Mouse (Mus musculus) midbrain, postnatal 0 days (tissue): ENCODE measurements around the gene Zfp119a. TPM values are rescaled to one million over a fixed set of nuclear protein-coding genes. Genes with fewer than 3 reads are reported as not detected.
"Not testable (repeated sequence)": the region's sequence is repeated elsewhere in the genome, so short reads cannot be mapped to it uniquely, and the experiment has no call there.

Source experiments
- ATAC-seq: fragments of 200-750 bp; cut with Nextera tagmentation; 2 replicates; pipeline ENCODE4 v1.8.0; 2017; ENCODE audit warnings: moderate number of reproducible peaks, mild to moderate bottlenecking, moderate TSS enrichment, moderate library complexity; ENCODE audit not compliant: low FRiP score
- DNase-seq: peaks from one replicate; pipeline ENCODE4 v3.0.0-alpha.2; 2015; ENCODE audit warnings: low spot score
- H3K27ac ChIP-seq: fragments of 300-500 bp; sonication (generic); 2 replicates; pipeline ENCODE4 v1.5.1; 2014; ENCODE audit warnings: low read depth, mild to moderate bottlenecking, low read length, mixed read lengths
- H3K27me3 ChIP-seq: fragments of 300-500 bp; sonication (generic); 2 replicates; pipeline ENCODE4 v1.6.1; 2014; ENCODE audit warnings: low read length, control low read depth, mixed read lengths; ENCODE audit not compliant: insufficient read depth
- H3K36me3 ChIP-seq: fragments of 300-500 bp; sonication (generic); 2 replicates; pipeline ENCODE4 v1.6.1; 2014; ENCODE audit warnings: low read length, control low read depth, mixed read lengths; ENCODE audit not compliant: insufficient read depth
- H3K4me1 ChIP-seq: fragments of 300-500 bp; sonication (generic); 2 replicates; pipeline ENCODE4 v1.6.1; 2014; ENCODE audit warnings: mild to moderate bottlenecking, control low read depth, antibody characterized with exemption, low read length, mixed read lengths; ENCODE audit not compliant: insufficient read depth
- H3K4me2 ChIP-seq: fragments of 300-500 bp; sonication (generic); 2 replicates; pipeline ENCODE4 v1.6.1; 2014; ENCODE audit warnings: low read depth, mild to moderate bottlenecking, low read length, mixed read lengths; ENCODE audit not compliant: poor library complexity, severe bottlenecking
- H3K4me3 ChIP-seq: fragments of 300-500 bp; sonication (generic); 2 replicates; pipeline ENCODE4 v1.5.1; 2014; ENCODE audit warnings: low read depth, mild to moderate bottlenecking, low read length, moderate library complexity
- H3K9ac ChIP-seq: fragments of 300-500 bp; sonication (generic); replicated peaks from 2 replicates; pipeline ENCODE4 v1.6.1; 2014; ENCODE audit warnings: mild to moderate bottlenecking, low read length, moderate library complexity, mixed read lengths; ENCODE audit not compliant: poor library complexity, severe bottlenecking
- H3K9me3 ChIP-seq: fragments of 300-500 bp; sonication (generic); 2 replicates; pipeline ENCODE4 v1.6.1; 2016; ENCODE audit warnings: low read length, control low read depth
- CTCF ChIP-seq: IDR thresholded peaks from 2 replicates; pipeline ENCODE4 v1.5.1; 2016; ENCODE audit warnings: antibody characterized with exemption, mild to moderate bottlenecking
- WGBS: fragments of 180-500 bp; shearing (Covaris S2); extraction: QIAGEN DNeasy Blood & Tissue Kit; methylation state at CpG from one replicate; pipeline ENCODE4 v1.1.7; 2014; 5-methylcytosine and 5-hydroxymethylcytosine counted together
- polyA plus RNA-seq: library from polyadenylated mRNA; unstranded; fragments of >200 nt; fragmentation: Nextera tagmentation; extraction: Ambion mirVana; gene quantifications from 2 replicates; pipeline ENCODE4 v1.2.1, GENCODE M21; 2015
- total RNA-seq: library from RNA; depleted of rRNA; stranded (reverse); fragments of >200 nt; gene quantifications from 2 replicates; pipeline ENCODE4 v1.2.3, GENCODE M21; 2014

Gene Zfp119a
- total and polyA plus RNA-seq, 2 experiments from 2014 or later = 4.3 to 7.2 TPM

- Histone ChIP-seq H3K27ac (no peak overlapping the region), H3K9me3 (no peaks in the 10 kb centered on the region), H3K4me3 (no peak overlapping the region), H3K9ac (no peak overlapping the region), H3K4me2 (no peak overlapping the region), H3K36me3 (no peaks in the 10 kb centered on the region), H3K4me1 (no peaks in the 10 kb centered on the region), H3K27me3 (peaks cover 11% of the 10 kb centered on the region; the same call in 1 of the 2 replicates)
- no peak for DNase-seq
- ATAC-seq = no peak
- TF ChIP-seq CTCF = peak; percentile 14; the same call in 1 of the 2 replicates
- 56% methylated on average over 2 of the region's 2 CpGs for WGBS
Measured at GRCm38 (mm10) chr17:55884912-55885311, 6.2 kb upstream of the Zfp119a start.

- WGBS = 54% methylated on average over 2 of the region's 2 CpGs
- no peak for ATAC-seq
- H3K27ac ChIP-seq = no peak overlapping the region
- no peak overlapping the region for H3K4me2 ChIP-seq
- H3K4me3 ChIP-seq = no peak overlapping the region
- no peaks in the 10 kb centered on the region for H3K9me3 ChIP-seq
- H3K27me3 ChIP-seq = peaks cover 11% of the 10 kb centered on the region; the same call in 1 of the 2 replicates
- no peak overlapping the region for H3K9ac ChIP-seq
- no peaks in the 10 kb centered on the region for H3K36me3 ChIP-seq
- no peaks in the 10 kb centered on the region for H3K4me1 ChIP-seq
- peak; percentile 3 for DNase-seq
- TF ChIP-seq CTCF = no peak
Measured at GRCm38 (mm10) chr17:55883631-55884030, 4.9 kb upstream of the Zfp119a start.

DNA sequence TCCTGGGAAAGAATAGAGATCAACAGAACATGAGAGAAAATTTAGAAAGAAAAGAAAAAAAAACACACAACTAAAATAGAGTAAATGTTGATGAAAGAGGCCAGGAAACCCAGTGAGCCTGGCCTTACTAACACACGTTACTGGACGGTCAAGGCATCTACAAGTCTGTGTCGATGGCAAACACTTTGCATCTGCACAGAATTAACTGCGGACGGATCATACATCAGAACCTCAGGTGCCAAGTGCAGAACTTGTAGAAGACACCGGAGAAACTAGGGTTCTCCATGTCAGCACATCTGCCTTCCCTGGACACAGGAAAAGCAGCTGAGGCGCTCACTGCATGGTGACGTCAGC, 471 bp downstream of the Zfp119a start:
- 0% methylated on average over 6 of the region's 8 CpGs for WGBS
- H3K4me1 ChIP-seq, H3K27me3 ChIP-seq, ATAC-seq, DNase-seq, H3K9me3 ChIP-seq, H3K36me3 ChIP-seq: not testable (repeated sequence)
- H3K4me2 ChIP-seq = peak overlapping the region; percentile 53
- H3K27ac ChIP-seq = 0 out of 2 replicates have a peak overlapping the region, but pooled peaks have one; percentile 55
- H3K4me3 ChIP-seq = peak overlapping the region; percentile 40
- peak overlapping the region; percentile 54 for H3K9ac ChIP-seq

GRCm38 (mm10) chr17:55877184-55877583, 1.5 kb downstream of the Zfp119a start:
- no peak for TF ChIP-seq CTCF
- ATAC-seq = no peak
- no peak for DNase-seq
- no peak overlapping the region for H3K27ac ChIP-seq
- no peaks in the 10 kb centered on the region for H3K4me1 ChIP-seq
- no peak overlapping the region for H3K4me3 ChIP-seq
- 91% methylated on average over 4 of the region's 4 CpGs for WGBS
- no peaks in the 10 kb centered on the region for H3K27me3 ChIP-seq
- H3K9ac ChIP-seq = no peak overlapping the region
- no peaks in the 10 kb centered on the region for H3K36me3 ChIP-seq
- no peaks in the 10 kb centered on the region for H3K9me3 ChIP-seq
- H3K4me2 ChIP-seq = peak overlapping the region; percentile 1; the same call in 1 of the 2 replicates

GRCm38 (mm10) chr17:55843067-55843466, 35.7 kb downstream of the Zfp119a start:
- Histone ChIP-seq H3K27me3 (no peaks in the 10 kb centered on the region), H3K4me1 (no peaks in the 10 kb centered on the region), H3K27ac (no peak overlapping the region), H3K4me2 (no peak overlapping the region), H3K9ac (no peak overlapping the region), H3K4me3 (no peak overlapping the region), H3K9me3 (no peaks in the 10 kb centered on the region), H3K36me3 (no peaks in the 10 kb centered on the region)
- no peak for TF ChIP-seq CTCF
- DNase-seq (no peak), ATAC-seq (no peak)
- WGBS = 85% methylated on average over 4 of the region's 4 CpGs

DNA sequence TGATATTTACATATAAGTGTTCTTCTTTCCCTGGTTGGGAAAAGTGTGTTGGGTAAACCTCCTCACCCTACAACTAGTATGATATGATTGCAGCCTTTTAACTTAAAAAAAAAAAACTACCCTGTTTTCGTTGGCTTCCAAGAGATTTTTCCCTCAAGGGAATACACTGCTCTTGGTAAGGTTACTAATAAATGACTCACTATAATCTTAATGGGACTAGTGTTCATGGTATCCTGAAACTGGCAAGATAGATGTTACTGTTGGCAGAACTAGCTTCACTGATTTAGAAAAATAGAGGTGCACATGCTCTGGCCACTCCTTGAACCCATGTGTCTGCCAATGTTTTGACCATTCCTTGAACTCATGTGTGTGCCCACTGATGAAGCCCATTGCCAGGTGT, 57.2 kb downstream of the Zfp119a start:
- no peaks in the 10 kb centered on the region for H3K36me3 ChIP-seq
- 72% methylated on average over 1 of the region's 1 CpGs for WGBS
- no peaks in the 10 kb centered on the region for H3K9me3 ChIP-seq

More for the DNA sequence above, 57.2 kb downstream of the Zfp119a start:
- H3K4me3 ChIP-seq = no peak overlapping the region
- TF ChIP-seq CTCF = no peak
- no peak for ATAC-seq
- DNase-seq = no peak
- H3K9ac ChIP-seq = no peak overlapping the region
- no peak overlapping the region for H3K27ac ChIP-seq
- H3K4me1 ChIP-seq = no peaks in the 10 kb centered on the region
- H3K4me2 ChIP-seq = no peak overlapping the region
- no peaks in the 10 kb centered on the region for H3K27me3 ChIP-seq
